Mouse (Mus musculus): Measurements from ENCODE around the gene Dennd1b. TPM values are rescaled to one million over a fixed set of nuclear protein-coding genes. Genes with fewer than 3 reads are reported as not detected.

Gene Dennd1b
- total and polyA plus RNA-seq, 3 experiments, result 6.4 to 23.7 (median 22.3) TPM

- 0 out of 2 replicates have a peak, but pooled peaks cover 3% of the 10 kb centered on the region for H3K79me2 ChIP-seq (replicated peaks; ENCODE audit: control insufficient read depth, insufficient read depth, low read length)
- DNase-seq, result no peak
- no peak for TF ChIP-seq POLR2A (IDR thresholded peaks at IDR 0.05; ENCODE audit: insufficient read depth, low read depth, low read length)
- no peak for TF ChIP-seq CTCF (IDR thresholded peaks at IDR 0.05)
- TF ChIP-seq EP300 (IDR thresholded peaks at IDR 0.05; ENCODE audit: insufficient read depth, low read depth, low read length), result no peak
- peaks cover 1% of the 10 kb centered on the region for H3K4me1 ChIP-seq (ENCODE audit: control insufficient read depth, insufficient read depth, low read length)
- no peak overlapping the region for H3K9ac ChIP-seq (ENCODE audit: low read depth, low read length)
- peaks cover 9% of the 10 kb centered on the region for H3K36me3 ChIP-seq (ENCODE audit: control insufficient read depth, insufficient read depth, low read length)
- H3K27me3 ChIP-seq (ENCODE audit: control insufficient read depth, insufficient read depth, low read length), result no peaks in the 10 kb centered on the region
- no peak overlapping the region for H3K4me3 ChIP-seq
- H3K27ac ChIP-seq, result no peak overlapping the region
- WGBS, result 55% methylated on average over 7 of the region's 7 CpGs
- intact Hi-C loops (cut with DNase I), result no loop called here
These were observed 73.7 kb downstream of the Dennd1b start for GRCm38 (mm10) chr1:139036768-139037507.

- intact Hi-C loops (cut with DNase I), result no loop called here
- no peak overlapping the region for H3K27ac ChIP-seq
- H3K4me1 ChIP-seq (ENCODE audit: control insufficient read depth, insufficient read depth, low read length), result peaks cover 1% of the 10 kb centered on the region
- 87% methylated on average over 4 of the region's 4 CpGs for WGBS
- DNase-seq, result no peak
- H3K27me3 ChIP-seq (ENCODE audit: control insufficient read depth, insufficient read depth, low read length), result no peaks in the 10 kb centered on the region
- TF ChIP-seq EP300 (IDR thresholded peaks at IDR 0.05; ENCODE audit: insufficient read depth, low read depth, low read length), result no peak
- TF ChIP-seq CTCF (IDR thresholded peaks at IDR 0.05), result no peak
- no peak for TF ChIP-seq POLR2A (IDR thresholded peaks at IDR 0.05; ENCODE audit: insufficient read depth, low read depth, low read length)
- no peak overlapping the region for H3K4me3 ChIP-seq
- peaks cover 9% of the 10 kb centered on the region for H3K36me3 ChIP-seq (ENCODE audit: control insufficient read depth, insufficient read depth, low read length)
- H3K79me2 ChIP-seq (replicated peaks; ENCODE audit: control insufficient read depth, insufficient read depth, low read length), result 0 out of 2 replicates have a peak, but pooled peaks cover 3% of the 10 kb centered on the region
- no peak overlapping the region for H3K9ac ChIP-seq (ENCODE audit: low read depth, low read length)
These were observed 74.8 kb downstream of the Dennd1b start for GRCm38 (mm10) chr1:139038074-139038473.

- TF ChIP-seq EP300 (IDR thresholded peaks at IDR 0.05; ENCODE audit: insufficient read depth, low read depth, low read length) (no peak), CTCF (IDR thresholded peaks at IDR 0.05) (no peak), POLR2A (IDR thresholded peaks at IDR 0.05; ENCODE audit: insufficient read depth, low read depth, low read length) (no peak)
- Histone ChIP-seq H3K4me3 (no peak overlapping the region), H3K79me2 (replicated peaks; ENCODE audit: control insufficient read depth, insufficient read depth, low read length) (0 out of 2 replicates have a peak, but pooled peaks cover 3% of the 10 kb centered on the region), H3K9ac (ENCODE audit: low read depth, low read length) (no peak overlapping the region), H3K27me3 (ENCODE audit: control insufficient read depth, insufficient read depth, low read length) (no peaks in the 10 kb centered on the region), H3K36me3 (ENCODE audit: control insufficient read depth, insufficient read depth, low read length) (peaks cover 9% of the 10 kb centered on the region), H3K27ac (no peak overlapping the region), H3K4me1 (ENCODE audit: control insufficient read depth, insufficient read depth, low read length) (peaks cover 1% of the 10 kb centered on the region)
- 76% methylated on average over 3 of the region's 3 CpGs for WGBS
- DNase-seq, result no peak
- intact Hi-C loops (cut with DNase I), result no loop called here
These were observed 75.4 kb downstream of the Dennd1b start for GRCm38 (mm10) chr1:139038620-139039019.

GRCm38 (mm10) chr1:139039529-139040230 lies 76.4 kb downstream of the Dennd1b start:
- Histone ChIP-seq H3K4me1 (ENCODE audit: control insufficient read depth, insufficient read depth, low read length) (peaks cover 1% of the 10 kb centered on the region), H3K27me3 (ENCODE audit: control insufficient read depth, insufficient read depth, low read length) (no peaks in the 10 kb centered on the region), H3K36me3 (ENCODE audit: control insufficient read depth, insufficient read depth, low read length) (peaks cover 9% of the 10 kb centered on the region), H3K9ac (ENCODE audit: low read depth, low read length) (no peak overlapping the region), H3K79me2 (replicated peaks; ENCODE audit: control insufficient read depth, insufficient read depth, low read length) (0 out of 2 replicates have a peak, but pooled peaks cover 3% of the 10 kb centered on the region), H3K4me3 (no peak overlapping the region), H3K27ac (no peak overlapping the region)
- no peak for DNase-seq
- no peak for TF ChIP-seq EP300 (IDR thresholded peaks at IDR 0.05; ENCODE audit: insufficient read depth, low read depth, low read length)
- 71% methylated on average over 7 of the region's 7 CpGs for WGBS
- intact Hi-C loops (cut with DNase I), result no loop called here

GRCm38 (mm10) chr1:139049075-139049474 lies 85.8 kb downstream of the Dennd1b start:
- no peaks in the 10 kb centered on the region for H3K36me3 ChIP-seq (ENCODE audit: control insufficient read depth, insufficient read depth, low read length)
- WGBS, result 72% methylated on average over 6 of the region's 6 CpGs
- no peaks in the 10 kb centered on the region for H3K79me2 ChIP-seq (replicated peaks; ENCODE audit: control insufficient read depth, insufficient read depth, low read length)
- DNase-seq, result no peak
- H3K4me3 ChIP-seq, result no peak overlapping the region
- no peaks in the 10 kb centered on the region for H3K27me3 ChIP-seq (ENCODE audit: control insufficient read depth, insufficient read depth, low read length)
- no peak overlapping the region for H3K9ac ChIP-seq (ENCODE audit: low read depth, low read length)
- H3K4me1 ChIP-seq (ENCODE audit: control insufficient read depth, insufficient read depth, low read length), result no peaks in the 10 kb centered on the region
- H3K27ac ChIP-seq, result no peak overlapping the region
- TF ChIP-seq CTCF (IDR thresholded peaks at IDR 0.05) (no peak), EP300 (IDR thresholded peaks at IDR 0.05; ENCODE audit: insufficient read depth, low read depth, low read length) (no peak), POLR2A (IDR thresholded peaks at IDR 0.05; ENCODE audit: insufficient read depth, low read depth, low read length) (no peak)
- intact Hi-C loops (cut with DNase I), result no loop called here
